Mouse (Mus musculus) C2C12 (cell line): ENCODE data around the gene Prpsap2.

Source experiments
- CEBPB ChIP-seq: IDR thresholded peaks from one replicate; pipeline ENCODE4 v1.6.1; 2011; ENCODE audit warnings: low read depth, mild to moderate bottlenecking, control low read depth, moderate library complexity
- CTCF ChIP-seq: IDR thresholded peaks from one replicate; pipeline ENCODE4 v1.5.1; 2011; ENCODE audit not compliant: control insufficient read depth, insufficient read depth, insufficient read length
- MAX ChIP-seq: IDR thresholded peaks from one replicate; pipeline ENCODE4 v1.6.1; 2011; ENCODE audit warnings: mild to moderate bottlenecking, control low read depth
- MYOD1 ChIP-seq: IDR thresholded peaks from one replicate; pipeline ENCODE4 v1.6.1; 2011; ENCODE audit warnings: low read depth; ENCODE audit not compliant: control insufficient read depth, insufficient read length
- USF1 ChIP-seq: IDR thresholded peaks from one replicate; pipeline ENCODE4 v1.6.1; 2011; ENCODE audit warnings: low read depth, mild to moderate bottlenecking, control low read depth, moderate library complexity

DNA sequence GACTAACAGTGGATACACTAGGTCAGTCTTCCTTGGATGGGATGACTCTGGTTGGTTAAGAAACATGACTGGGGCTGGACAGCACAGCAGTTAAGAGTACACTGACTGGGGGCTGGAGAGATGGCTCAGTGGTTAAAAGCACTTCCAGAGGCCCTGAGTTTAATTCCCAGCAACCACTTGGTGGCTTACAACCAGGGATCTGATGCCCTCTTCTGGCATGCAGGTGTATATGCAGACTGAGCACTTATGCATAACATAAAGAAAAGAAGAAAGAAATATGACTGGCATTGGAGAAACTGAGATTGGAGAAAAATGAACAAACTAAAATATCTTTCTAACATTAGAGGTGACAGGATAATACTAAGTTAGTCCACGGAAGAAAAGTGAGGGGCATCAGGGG, 21.4 kb downstream of the Prpsap2 start:
- no peak for TF ChIP-seq USF1
- TF ChIP-seq CTCF = no peak
- TF ChIP-seq MAX = no peak
- no peak for TF ChIP-seq MYOD1
- TF ChIP-seq CEBPB = no peak
